Mouse (Mus musculus) liver, embryonic 14.5 days (tissue): Measurements from ENCODE around the gene Psmd9. TPM values are rescaled to one million over a fixed set of nuclear protein-coding genes. Genes with fewer than 3 reads are reported as not detected.

Experiments used
- ATAC-seq: fragments of 200-750 bp; cut with Nextera tagmentation; 2 replicates; pipeline ENCODE4 v1.8.0; 2017; ENCODE audit warnings: moderate number of reproducible peaks, mild to moderate bottlenecking, moderate library complexity; ENCODE audit not compliant: insufficient read depth
- DNase-seq, 3 experiments: peaks; one replicate each; pipeline ENCODE4 v3.0.0-alpha.2; 2012 to 2013; ENCODE audit warnings: low read depth in 3 of 3, low spot score in 3 of 3
- H3K27ac ChIP-seq: fragments of 300-500 bp; sonication (generic); 2 replicates; pipeline ENCODE4 v1.5.1; 2014; ENCODE audit warnings: moderate library complexity, mild to moderate bottlenecking, control low read depth, inconsistent platforms
- H3K27me3 ChIP-seq: fragments of 300-500 bp; sonication (generic); 2 replicates; pipeline ENCODE4 v1.6.1; 2014; ENCODE audit warnings: mild to moderate bottlenecking, low read length, moderate library complexity; ENCODE audit not compliant: control insufficient read depth, insufficient read depth
- H3K36me3 ChIP-seq: fragments of 300-500 bp; sonication (generic); replicated peaks from 2 replicates; pipeline ENCODE4 v1.6.1; 2014; ENCODE audit warnings: low read depth; ENCODE audit not compliant: control insufficient read depth, insufficient read depth
- H3K4me1 ChIP-seq, 2 experiments: fragments of 200-500 bp in 1 of 2; fragments of 300-500 bp in 1 of 2; sonication (generic) in 1 of 2; replicated peaks; 2 replicates each; pipeline ENCODE4 v1.6.1; 2012 to 2014; ENCODE audit warnings: antibody characterized with exemption in 1 of 2, inconsistent platforms in 1 of 2, low read length in 1 of 2; ENCODE audit not compliant: control insufficient read depth in 2 of 2, insufficient read depth in 2 of 2
- H3K4me2 ChIP-seq: fragments of 300-500 bp; sonication (generic); 2 replicates; pipeline ENCODE4 v1.6.1; 2014; ENCODE audit warnings: low read depth, mild to moderate bottlenecking, control low read depth, moderate library complexity
- H3K4me3 ChIP-seq, 2 experiments: fragments of 200-500 bp in 1 of 2; fragments of 300-500 bp in 1 of 2; sonication (generic) in 1 of 2; 2 replicates each; pipeline ENCODE4 v1.5.1; 2012 to 2014; ENCODE audit warnings: low read depth in 2 of 2, low read length in 2 of 2, mild to moderate bottlenecking in 2 of 2, control low read depth in 1 of 2, inconsistent platforms in 1 of 2, moderate library complexity in 1 of 2; ENCODE audit not compliant: insufficient read depth in 1 of 2
- H3K9ac ChIP-seq: fragments of 300-500 bp; sonication (generic); replicated peaks from 2 replicates; pipeline ENCODE4 v1.6.1; 2014; ENCODE audit warnings: mild to moderate bottlenecking, control low read depth, moderate library complexity
- H3K9me3 ChIP-seq: fragments of 300-500 bp; sonication (generic); 2 replicates; pipeline ENCODE4 v1.6.1; 2016; ENCODE audit warnings: low read length, mixed read lengths; ENCODE audit not compliant: control insufficient read depth
- CTCF ChIP-seq: IDR thresholded peaks from 2 replicates; pipeline ENCODE4 v1.5.1; 2016; ENCODE audit warnings: antibody characterized with exemption, low read depth, control low read depth
- EP300 ChIP-seq: IDR thresholded peaks from 2 replicates; pipeline ENCODE4 v1.6.1; 2016; ENCODE audit warnings: antibody characterized with exemption, low read depth
- WGBS: fragments of 180-500 bp; shearing (Covaris S2); extraction: QIAGEN DNeasy Blood & Tissue Kit; methylation state at CpG from one replicate; pipeline ENCODE4 v1.1.7; 2014; ENCODE audit not compliant: insufficient replicate concordance; 5-methylcytosine and 5-hydroxymethylcytosine counted together
- polyA plus RNA-seq, 2 experiments: library from polyadenylated mRNA; depleted of rRNA in 1 of 2; stranded (reverse) in 1 of 2; unstranded in 1 of 2; fragments of >200 nt; fragmentation: Nextera tagmentation in 1 of 2; extraction: Ambion mirVana in 1 of 2; gene quantifications; 2 replicates each; pipeline versions ENCODE4 v1.2.1 to v1.2.3; 2012 to 2014

Psmd9 gene
- polyA plus RNA-seq, 2 experiments: 26.6 to 51.4 TPM

DNA sequence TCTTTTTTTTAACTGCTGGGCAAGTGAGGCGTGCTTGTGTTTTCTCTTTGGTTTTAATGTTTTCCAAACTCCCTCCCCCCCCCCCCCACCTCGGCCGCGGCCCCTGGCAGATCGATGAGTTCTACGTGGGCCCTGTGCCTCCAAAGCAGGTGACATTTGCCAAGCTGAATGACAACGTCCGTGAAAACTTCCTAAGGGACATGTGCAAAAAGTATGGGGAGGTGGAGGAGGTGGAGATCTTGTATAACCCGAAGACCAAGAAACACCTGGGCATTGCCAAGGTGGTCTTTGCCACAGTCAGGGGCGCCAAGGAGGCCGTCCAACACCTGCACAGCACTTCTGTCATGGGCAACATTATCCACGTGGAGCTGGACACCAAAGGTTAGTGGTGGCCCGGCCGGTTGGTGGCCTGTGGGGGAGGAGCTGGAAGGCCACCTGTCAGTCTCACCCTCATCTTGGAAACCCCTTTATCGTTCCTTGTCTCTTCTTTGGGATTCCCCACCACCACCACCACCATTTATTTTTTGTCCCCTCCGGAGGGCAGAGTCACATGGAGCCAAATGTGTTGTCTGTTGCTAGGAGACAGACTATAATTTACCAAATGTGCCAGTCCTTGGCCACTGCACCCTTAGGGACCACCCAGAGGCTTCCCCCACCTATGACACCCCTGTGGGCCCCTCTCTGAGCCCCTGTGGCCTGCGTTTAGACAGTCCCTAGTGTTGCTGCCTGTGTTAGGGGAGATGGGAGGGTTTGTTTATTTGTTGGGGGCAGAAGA lies 25.1 kb upstream of the Psmd9 start:
- no peaks in the 10 kb centered on the region for H3K9me3 ChIP-seq
- peak overlapping the region; percentile 61 to 74 for H3K4me3 ChIP-seq
- peaks cover 13 to 23% of the 10 kb centered on the region in 2 experiments for H3K4me1 ChIP-seq
- no peak for DNase-seq
- 14% methylated on average over 17 of the region's 17 CpGs for WGBS
- peaks cover 33% of the 10 kb centered on the region for H3K36me3 ChIP-seq
- peak overlapping the region; percentile 99 for H3K9ac ChIP-seq
- H3K27me3 ChIP-seq: no peaks in the 10 kb centered on the region
- peak overlapping the region; percentile 100 for H3K4me2 ChIP-seq
- ATAC-seq: no peak
- peak overlapping the region; percentile 43 for H3K27ac ChIP-seq
- TF ChIP-seq EP300 (no peak), CTCF (no peak)

DNA sequence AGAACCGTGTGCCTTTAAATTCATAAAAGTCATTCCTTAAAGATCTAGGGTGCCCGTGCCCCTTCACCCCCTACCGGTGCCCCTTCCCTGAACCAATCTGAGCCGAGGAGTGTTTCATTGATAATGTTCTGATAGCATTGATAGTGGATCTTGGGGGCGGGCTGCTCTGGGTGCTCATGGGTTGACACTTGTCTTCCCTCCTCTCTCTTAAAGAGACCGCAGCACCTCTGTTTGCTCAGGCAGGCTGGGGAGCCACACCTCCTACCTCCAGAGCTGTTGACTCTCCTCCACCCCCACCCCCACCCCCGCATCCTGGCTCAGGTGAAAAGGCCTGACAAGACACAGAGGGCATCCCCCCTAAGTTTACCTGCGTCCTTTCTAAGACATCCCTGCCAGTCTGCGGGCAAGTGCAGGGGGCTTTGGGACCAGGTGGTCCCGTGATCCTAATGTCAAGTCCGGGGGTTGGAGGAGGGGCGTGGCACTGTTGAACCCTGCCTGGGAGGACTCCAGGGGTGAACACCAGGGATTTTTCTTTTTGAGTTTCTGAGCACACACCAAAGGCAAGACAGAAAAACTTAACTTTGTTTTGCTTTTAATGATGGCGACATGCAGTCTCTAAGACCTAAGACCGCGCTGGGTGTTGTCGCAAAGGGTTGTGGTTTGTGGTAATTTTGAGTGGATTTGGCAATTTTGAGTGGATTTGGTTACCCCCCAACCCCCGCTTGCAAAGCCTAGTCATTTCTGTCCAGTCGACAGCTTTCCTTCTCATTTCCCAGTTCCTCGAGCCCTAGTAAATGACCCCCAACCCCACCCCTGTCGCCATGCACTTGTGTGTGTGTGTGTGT lies 24.2 kb upstream of the Psmd9 start:
- peak overlapping the region; percentile 99 for H3K9ac ChIP-seq
- H3K36me3 ChIP-seq: peaks cover 33% of the 10 kb centered on the region
- ATAC-seq: no peak
- H3K4me2 ChIP-seq: peak overlapping the region; percentile 100
- H3K27ac ChIP-seq: peak overlapping the region; percentile 43; the same call in 1 of the 2 replicates
- WGBS: 40% methylated on average over 20 of the region's 20 CpGs
- H3K4me3 ChIP-seq: peak overlapping the region; percentile 61 to 74
- no peaks in the 10 kb centered on the region for H3K27me3 ChIP-seq
- no peaks in the 10 kb centered on the region for H3K9me3 ChIP-seq
- H3K4me1 ChIP-seq: peaks cover 15 to 29% of the 10 kb centered on the region in 2 experiments
- DNase-seq: no peak
- no peak for TF ChIP-seq CTCF
- TF ChIP-seq EP300: no peak

DNA sequence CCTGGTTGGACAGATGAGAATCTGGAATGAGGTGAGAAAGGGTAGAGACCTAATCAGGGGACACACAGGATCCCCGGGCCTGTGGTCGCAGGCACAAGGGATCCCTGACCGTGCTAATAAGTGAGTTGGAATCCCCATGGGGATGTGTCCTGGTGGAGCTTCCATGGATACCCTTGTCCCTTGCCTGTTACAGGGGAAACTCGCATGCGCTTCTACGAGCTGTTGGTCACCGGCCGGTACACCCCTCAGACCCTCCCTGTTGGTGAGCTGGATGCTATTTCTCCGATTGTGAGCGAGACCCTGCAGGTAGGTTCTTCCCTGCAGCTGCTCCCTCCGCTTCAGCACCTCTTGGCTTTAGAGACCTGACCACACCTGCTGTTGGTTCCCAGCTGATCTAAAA lies 22.9 kb upstream of the Psmd9 start:
- Histone ChIP-seq H3K4me1 (peaks cover 25 to 38% of the 10 kb centered on the region in 2 experiments), H3K27me3 (no peaks in the 10 kb centered on the region), H3K4me3 (no peak overlapping the region), H3K9ac (no peak overlapping the region), H3K36me3 (peaks cover 41% of the 10 kb centered on the region), H3K27ac (no peak overlapping the region), H3K9me3 (no peaks in the 10 kb centered on the region), H3K4me2 (no peak overlapping the region)
- 90% methylated on average over 11 of the region's 11 CpGs for whole genome bisulfite sequencing
- no peak for TF ChIP-seq CTCF
- no peak for TF ChIP-seq EP300
- ATAC-seq: no peak
- no peak for DNase-seq

DNA sequence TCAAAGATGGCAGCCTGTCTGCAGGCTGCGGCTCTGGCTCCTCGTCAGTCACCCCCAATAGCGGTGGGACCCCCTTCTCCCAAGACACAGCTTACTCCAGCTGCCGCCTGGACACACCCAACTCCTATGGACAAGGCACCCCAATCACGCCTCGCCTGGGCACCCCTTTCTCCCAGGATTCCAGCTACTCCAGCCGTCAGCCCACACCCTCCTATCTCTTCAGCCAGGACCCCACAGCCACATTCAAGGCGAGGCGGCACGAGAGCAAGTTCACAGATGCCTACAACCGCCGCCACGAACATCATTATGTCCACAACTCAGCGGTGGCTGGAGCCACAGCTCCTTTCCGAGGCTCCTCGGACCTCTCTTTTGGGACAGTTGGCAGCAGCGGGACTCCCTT lies 21.6 kb upstream of the Psmd9 start:
- Histone ChIP-seq H3K4me2 (no peak overlapping the region), H3K9me3 (no peaks in the 10 kb centered on the region), H3K9ac (no peak overlapping the region), H3K4me3 (no peak overlapping the region), H3K27me3 (no peaks in the 10 kb centered on the region), H3K27ac (no peak overlapping the region), H3K36me3 (peaks cover 52% of the 10 kb centered on the region), H3K4me1 (peaks cover 25 to 38% of the 10 kb centered on the region in 2 experiments)
- ATAC-seq (no peak), DNase-seq (no peak)
- 74% methylated on average over 17 of the region's 17 CpGs for WGBS
- TF ChIP-seq EP300 (no peak), CTCF (no peak)
